1 mouse cellular context compared by ENCODE assay signal in the genomic region with DNA sequence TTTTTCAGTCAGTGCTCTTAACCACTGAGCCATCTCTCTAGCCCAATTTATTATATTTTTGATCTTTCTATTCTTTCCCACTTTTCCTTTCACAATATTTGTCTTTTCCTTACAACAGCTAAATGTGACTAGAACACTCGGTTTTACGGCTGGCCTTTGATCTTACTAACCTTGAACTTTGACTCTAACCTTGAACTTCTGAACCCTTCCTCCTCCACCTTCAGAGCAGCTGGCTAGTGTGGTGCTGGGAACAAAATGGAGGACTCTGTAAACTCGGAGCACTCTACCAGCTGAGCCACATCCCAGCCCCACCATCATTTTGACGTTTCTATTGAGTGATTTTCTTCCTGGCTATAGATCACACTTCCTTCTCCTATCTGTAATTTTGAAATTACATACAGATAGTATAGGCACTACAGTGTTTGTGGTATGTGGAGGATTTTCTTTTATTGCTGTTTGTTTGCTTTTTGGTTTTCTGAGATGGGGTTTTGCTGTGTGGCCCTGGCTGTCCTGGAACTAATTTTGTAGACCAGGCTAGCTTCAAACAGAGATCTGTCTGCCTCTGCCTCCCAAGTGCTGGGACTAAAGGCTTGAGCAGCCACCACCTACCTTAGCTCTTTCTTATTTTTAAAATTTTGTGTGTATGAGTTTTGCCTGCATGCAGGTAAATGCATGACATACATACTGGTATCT.
TF ChIP-seq lines count a peak whose summit lies in the region.

No protein-coding gene starts in this region.

TF ChIP-seq in MEL, 35 proteins besides CTCF, POLR2A, EP300 and RAD21 (continued from another document):
- no peak for TF ChIP-seq CHD2 (IDR thresholded peaks at IDR 0.05; ENCODE audit: low read length)
- TF ChIP-seq POLR2AphosphoS2 (IDR thresholded peaks at IDR 0.05; ENCODE audit: low read length): no peak
- no peak for TF ChIP-seq ZC3H11A (IDR thresholded peaks at IDR 0.05; ENCODE audit: low read depth, low read length)
- no peak for TF ChIP-seq NELFE (IDR thresholded peaks at IDR 0.05; ENCODE audit: low read depth, low read length)
- no peak for TF ChIP-seq NRF1 (IDR thresholded peaks at IDR 0.05; ENCODE audit: insufficient read depth, low read depth, low read length, poor library complexity, severe bottlenecking)
- TF ChIP-seq ELF1 (IDR thresholded peaks at IDR 0.05; ENCODE audit: low read depth, low read length): no peak
- TF ChIP-seq ZKSCAN1 (IDR thresholded peaks at IDR 0.05; ENCODE audit: low read depth, low read length): no peak
- no peak for TF ChIP-seq USF1 (IDR thresholded peaks at IDR 0.05; ENCODE audit: low read depth, low read length)
- TF ChIP-seq UBTF (IDR thresholded peaks at IDR 0.05; ENCODE audit: borderline replicate concordance, insufficient read depth, low read depth, low read length): no peak
- TF ChIP-seq ZNF384 (IDR thresholded peaks at IDR 0.05; ENCODE audit: low read depth, low read length): no peak
- no peak for TF ChIP-seq ETS1 (IDR thresholded peaks at IDR 0.05; ENCODE audit: low read depth, low read length)
- TF ChIP-seq MEF2A (IDR thresholded peaks at IDR 0.05; ENCODE audit: extremely low read depth, insufficient replicate concordance, low read depth, low read length, poor library complexity, severe bottlenecking): no peak
- no peak for TF ChIP-seq POLR2AphosphoS5 (IDR thresholded peaks at IDR 0.05; ENCODE audit: borderline replicate concordance, low read depth, low read length)
- no peak for TF ChIP-seq TCF12 (IDR thresholded peaks at IDR 0.05; ENCODE audit: low read depth, low read length)
- TF ChIP-seq TBP (IDR thresholded peaks at IDR 0.05; ENCODE audit: low read depth, low read length): no peak
TF ChIP-seq in MEL: peak in this region for 0.
